ENCODE assay signal across 8 mouse cellular contexts in the genomic region with DNA sequence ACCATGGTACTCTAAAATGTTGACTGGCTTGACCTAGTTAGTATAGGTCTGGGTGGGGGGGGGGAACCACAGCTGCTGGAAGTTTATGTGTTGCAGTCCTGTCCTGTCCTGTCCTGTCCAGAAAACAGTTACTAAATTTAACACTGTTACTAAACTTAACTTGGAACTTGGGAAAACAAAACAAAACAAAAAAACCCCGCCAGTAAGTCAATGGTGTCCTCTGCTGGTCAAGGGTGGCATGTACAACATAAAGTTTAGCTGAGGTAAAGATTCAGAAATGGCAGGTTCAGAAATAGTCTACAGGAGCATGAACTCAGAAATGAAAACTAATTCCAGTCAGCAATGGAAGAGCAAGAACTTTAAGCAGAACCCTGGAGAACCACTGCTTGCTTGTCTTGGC. TPM values are rescaled to one million over a fixed set of nuclear protein-coding genes. Genes with fewer than 3 reads are reported as not detected.
A peak's percentile ranks its signal among the peaks of the same experiment; 100 is the strongest.
DNase-seq lines count a peak whose midpoint lies in the region; ATAC-seq and TF ChIP-seq lines count a peak whose summit lies in the region.

No protein-coding gene starts in this region.

- H3K36me3 ChIP-seq in midbrain, embryonic 11.5 days (ENCODE audit: control insufficient read depth, insufficient read depth, low read length): no peaks in the 10 kb centered on the region
- H3K36me3 ChIP-seq in midbrain, embryonic 10.5 days: peaks cover 9% of the 10 kb centered on the region; the same call in 1 of the 2 replicates
- no peaks in the 10 kb centered on the region for H3K36me3 ChIP-seq in forebrain, embryonic 15.5 days

- no peak overlapping the region for H3K4me2 ChIP-seq in midbrain, embryonic 11.5 days
- H3K4me2 ChIP-seq in forebrain, embryonic 15.5 days (replicated peaks): no peak overlapping the region

- no peaks in the 10 kb centered on the region for H3K9me3 ChIP-seq in midbrain, embryonic 11.5 days (ENCODE audit: control insufficient read depth, low read length)
- no peaks in the 10 kb centered on the region for H3K9me3 ChIP-seq in midbrain, embryonic 10.5 days (replicated peaks)
- no peaks in the 10 kb centered on the region for H3K9me3 ChIP-seq in forebrain, embryonic 15.5 days

- 0 out of 2 replicates have a peak, but pooled peaks cover 5% of the 10 kb centered on the region for H3K4me1 ChIP-seq in midbrain, embryonic 11.5 days (ENCODE audit: control insufficient read depth, insufficient read depth, low read length)
- peaks cover 23% of the 10 kb centered on the region for H3K4me1 ChIP-seq in midbrain, embryonic 10.5 days
- H3K4me1 ChIP-seq in cortical plate, adult 2 months (ENCODE audit: control insufficient read depth, insufficient read depth, low read length): no peaks in the 10 kb centered on the region
- peaks cover 15% of the 10 kb centered on the region for H3K4me1 ChIP-seq in forebrain, embryonic 15.5 days

- TF ChIP-seq POLR2A in cortical plate, adult 2 months (IDR thresholded peaks at IDR 0.05; ENCODE audit: extremely low read depth, insufficient read depth, low read length): no peak

- WGBS in midbrain, embryonic 11.5 days: 38% methylated on average over 1 of the region's 1 CpGs
- 19% methylated on average over 1 of the region's 1 CpGs for WGBS in midbrain, embryonic 10.5 days
- 24% methylated on average over 1 of the region's 1 CpGs for WGBS in forebrain, embryonic 15.5 days

- DNase-seq in cerebellum, postnatal 10 days: peak; percentile 53 to 57
- DNase-seq in cerebellum, adult 18-20 months: no peak
- peak; percentile 86 for DNase-seq in midbrain, embryonic 11.5 days (ENCODE audit: low spot score, missing footprints)
- no peak for DNase-seq in midbrain, embryonic 10.5 days (ENCODE audit: low spot score)
- peak; percentile 70 for DNase-seq in heart, postnatal 4 days

- no peak overlapping the region for H3K9ac ChIP-seq in midbrain, embryonic 11.5 days (ENCODE audit: low read length)
- H3K9ac ChIP-seq in forebrain, embryonic 15.5 days (replicated peaks): no peak overlapping the region

- H3K4me3 ChIP-seq in midbrain, embryonic 11.5 days (ENCODE audit: low read depth, low read length): no peak overlapping the region
- no peak overlapping the region for H3K4me3 ChIP-seq in midbrain, embryonic 10.5 days
- no peak overlapping the region for H3K4me3 ChIP-seq in cortical plate, adult 2 months (ENCODE audit: insufficient read depth, low read length)
- no peak overlapping the region for H3K4me3 ChIP-seq in forebrain, embryonic 15.5 days

- no peak for ATAC-seq in midbrain, embryonic 11.5 days (ENCODE audit: low FRiP score)
- peak; percentile 21 for ATAC-seq in megakaryocyte progenitor cell, adult 5-6 weeks (replicated peaks; ENCODE audit: poor library complexity)
- no peak for ATAC-seq in forebrain, embryonic 15.5 days (replicated peaks)

- peak; percentile 63; the same call in 1 of the 2 replicates for TF ChIP-seq CTCF in cortical plate, adult 2 months (IDR thresholded peaks at IDR 0.05; ENCODE audit: extremely low read depth, insufficient read depth, low read length)

- H3K27ac ChIP-seq in midbrain, embryonic 11.5 days (ENCODE audit: low read depth, low read length): no peak overlapping the region
- no peak overlapping the region for H3K27ac ChIP-seq in midbrain, embryonic 10.5 days (replicated peaks)
- no peak overlapping the region for H3K27ac ChIP-seq in cortical plate, adult 2 months (ENCODE audit: insufficient read depth, low read length)
- H3K27ac ChIP-seq in forebrain, embryonic 15.5 days (replicated peaks): no peak overlapping the region

- no peaks in the 10 kb centered on the region for H3K27me3 ChIP-seq in midbrain, embryonic 11.5 days (ENCODE audit: control insufficient read depth, insufficient read depth, low read length)
- H3K27me3 ChIP-seq in midbrain, embryonic 10.5 days (ENCODE audit: low read depth, poor library complexity, severe bottlenecking): no peaks in the 10 kb centered on the region
- H3K27me3 ChIP-seq in forebrain, embryonic 15.5 days: no peaks in the 10 kb centered on the region

RNA-seq across cellular contexts. Expression of a gene that starts 2.4 kb away (rescaled TPM):
- 2.4 and 2.8 TPM in 2 replicates for polyA plus RNA-seq in midbrain, embryonic 11.5 days (2014; fragmentation: Nextera tagmentation; extraction: Ambion mirVana)
- 2.1 and 2.4 TPM in 2 replicates for polyA plus RNA-seq in midbrain, embryonic 10.5 days (2016; fragmentation: Nextera tagmentation; extraction: Ambion mirVana)
- polyA plus RNA-seq in cortical plate, adult 2 months (2012; rRNA removed): 0.57 and 0.63 TPM in 2 replicates
- total RNA-seq in heart, postnatal 4 days (2021): 1 to 10 TPM; 2.7 to 2.9 TPM
- 7.6 and 12.7 TPM in 2 replicates for total RNA-seq in megakaryocyte progenitor cell, adult 5-6 weeks (2015)
- total RNA-seq in megakaryocyte progenitor cell, adult 5-6 weeks (2017): 8.1 and 10.3 TPM in 2 replicates
- polyA plus RNA-seq in forebrain, embryonic 15.5 days (2015; fragmentation: Nextera tagmentation; extraction: Ambion mirVana): 0.98 and 1.1 TPM in 2 replicates

Comparison
In these comparisons a context has a peak if more than half of its experiments do, and no peak if none do; other contexts are left out.
1. DNase-seq: peak in cerebellum, postnatal 10 days (2 of 2), midbrain, embryonic 11.5 days (single experiment) and heart, postnatal 4 days (single experiment); none in cerebellum, adult 18-20 months (0 of 2) and midbrain, embryonic 10.5 days (single experiment).